Mouse (Mus musculus): ENCODE data around the gene Lst1.

The Lst1 gene

DNA sequence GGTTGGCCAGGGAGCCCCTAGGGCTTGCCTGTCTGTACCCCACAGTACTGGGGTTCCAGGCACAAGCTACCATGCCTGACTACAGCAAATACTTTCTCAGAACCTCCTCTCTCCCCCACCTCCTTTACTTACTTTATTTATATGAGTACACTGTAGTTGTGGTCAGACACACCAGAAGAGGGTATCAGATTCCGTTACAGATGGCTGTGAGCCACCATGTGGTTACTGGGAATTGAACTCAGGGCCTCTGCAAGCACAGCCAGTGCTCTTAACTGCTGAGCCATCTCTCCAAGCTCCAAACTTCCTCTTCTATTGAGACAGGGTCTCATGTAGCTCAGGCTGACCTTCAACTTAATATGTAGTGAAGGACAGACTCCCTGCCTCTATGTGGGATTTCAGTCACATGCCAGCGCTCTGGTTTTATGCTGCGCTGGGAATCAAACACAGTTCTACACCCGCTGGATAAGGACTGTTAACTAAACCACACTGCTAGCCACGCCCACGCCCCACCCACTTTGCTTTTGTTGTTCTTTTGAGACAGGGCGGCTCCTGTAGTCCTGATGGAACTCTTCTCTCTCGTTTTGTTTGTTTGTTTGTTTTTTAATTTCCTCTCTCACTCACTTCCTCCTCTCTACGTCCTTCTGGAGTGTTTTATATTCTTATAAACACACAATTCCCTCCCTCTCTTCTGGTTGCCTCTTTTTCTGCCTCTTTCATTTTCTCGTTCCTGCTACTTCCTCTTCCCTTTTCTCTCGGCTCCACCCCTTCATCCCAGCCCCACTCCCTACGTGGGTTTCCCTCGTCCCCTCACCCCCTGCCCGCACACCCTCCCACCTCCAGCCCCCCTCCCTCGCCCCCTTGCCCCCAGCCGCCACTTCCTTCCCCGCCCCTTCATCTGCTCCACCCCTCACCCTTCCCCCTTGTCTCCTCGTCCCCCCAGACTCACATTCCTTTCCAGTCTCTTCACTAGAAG lies 2.3 kb downstream of the Lst1 start:
- peak in 1 of 2 experiments; percentile 51 for DNase-seq (ENCODE audit: low spot score in 2 of 2)

DNA sequence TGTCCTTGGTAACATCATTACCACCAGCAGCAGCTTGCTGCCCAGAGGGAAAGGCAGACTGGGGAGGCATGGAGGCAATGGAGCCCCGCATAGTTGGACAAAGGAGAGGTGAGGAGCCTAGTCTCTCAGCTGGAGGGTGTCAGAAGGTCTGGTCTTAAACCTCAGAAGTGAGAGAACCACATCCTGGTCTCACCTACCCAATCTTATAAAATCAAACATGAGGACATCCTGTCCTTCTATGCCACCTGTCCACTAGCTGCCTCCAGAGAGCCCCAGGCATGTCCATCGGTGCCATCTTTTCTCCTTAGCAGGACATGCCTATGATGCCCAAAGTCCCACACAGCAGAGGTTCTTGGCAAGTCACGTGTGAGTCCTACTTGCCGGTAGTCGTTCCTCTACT lies 8.1 kb downstream of the Lst1 start:
- no peak for DNase-seq (ENCODE audit: low spot score in 2 of 2)

GRCm38 (mm10) chr17:35178528-35178927 lies 9.7 kb downstream of the Lst1 start:
- DNase-seq (ENCODE audit: low spot score in 2 of 2): peak; percentile 63 to 76

DNA sequence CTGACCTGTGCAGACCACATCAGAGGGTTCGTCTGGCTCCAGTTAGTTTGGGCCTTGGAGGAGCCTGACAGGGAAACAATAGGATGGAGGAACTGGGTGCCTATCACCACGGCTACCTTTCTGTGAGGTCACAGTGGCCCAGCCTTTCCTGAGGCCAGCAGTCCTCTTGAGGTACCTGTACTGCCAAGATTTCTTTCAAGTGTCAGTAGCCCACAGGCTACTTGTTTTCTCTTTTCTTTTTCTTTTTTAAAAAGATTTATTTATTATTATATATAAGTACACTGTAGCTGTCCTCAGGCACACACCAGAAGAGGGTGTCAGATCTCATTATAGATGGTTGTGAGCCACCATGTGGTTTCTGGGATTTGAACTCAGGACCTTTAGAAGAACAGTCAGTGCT lies 12.3 kb downstream of the Lst1 start, which contains the start of gene Aif1:
Gene Aif1 (minus strand): TSS at position 101 of the 400 bp plus-strand sequence.
- no peak for DNase-seq (ENCODE audit: low spot score in 2 of 2)

DNA sequence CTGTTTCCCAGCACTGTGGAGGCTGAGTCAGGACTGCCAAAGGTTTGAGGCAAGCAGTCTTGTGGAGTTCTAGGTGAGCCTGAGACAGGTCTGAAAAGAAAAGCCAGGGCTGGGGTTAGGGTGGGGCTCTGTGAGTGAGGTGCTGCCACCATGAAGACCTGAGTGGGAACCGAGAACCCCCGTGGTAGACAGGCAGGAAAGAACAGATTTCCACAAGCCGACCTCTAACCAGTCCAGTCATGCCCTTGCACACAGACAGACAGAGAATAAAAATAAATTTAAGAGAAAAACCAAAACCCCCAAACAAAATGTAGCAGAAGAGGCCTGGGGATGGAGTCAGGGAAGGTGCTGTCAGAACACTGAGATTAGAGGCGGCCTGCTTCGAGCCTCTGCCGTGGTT lies 12.9 kb downstream of the Lst1 start:
- no peak for DNase-seq (ENCODE audit: low spot score in 2 of 2)

DNA sequence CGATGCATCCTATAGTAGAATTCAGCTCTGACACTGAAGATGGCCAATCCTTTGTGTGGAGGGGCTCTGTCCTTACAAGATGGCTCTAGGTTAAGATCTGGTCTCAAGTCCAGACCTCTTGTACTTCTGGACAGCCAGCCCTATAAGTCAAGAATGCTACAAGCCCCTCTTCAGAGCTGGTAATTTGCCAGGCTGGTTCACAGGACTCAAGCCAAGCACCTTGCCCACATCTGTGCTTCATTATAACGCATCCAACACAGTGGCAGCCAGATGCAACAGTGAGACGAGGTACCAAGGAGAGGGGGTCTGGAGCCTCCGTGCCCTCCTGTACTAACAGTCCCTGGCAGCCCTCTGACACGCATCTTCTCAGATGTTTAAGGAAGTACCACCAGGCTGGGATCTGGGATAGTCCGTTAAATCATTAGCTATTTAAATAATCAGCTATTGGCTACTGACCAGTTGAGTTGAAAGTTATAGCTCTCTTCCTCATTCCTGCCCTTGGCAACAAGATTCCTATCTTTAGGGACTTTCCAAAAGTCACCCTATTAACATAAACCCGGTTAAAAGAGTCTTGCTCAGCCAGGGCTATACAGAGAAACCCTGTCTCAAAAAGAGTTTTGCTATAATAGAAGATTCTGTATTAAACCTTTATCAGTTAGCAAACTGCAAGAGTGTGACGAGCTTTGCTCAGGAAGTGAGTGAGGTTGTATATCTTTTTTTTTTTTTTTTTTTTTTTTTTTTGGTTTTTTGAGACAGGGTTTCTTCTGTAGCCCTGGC lies 13.8 kb downstream of the Lst1 start:
- DNase-seq (ENCODE audit: low spot score in 2 of 2): no peak

- no peak for DNase-seq (ENCODE audit: low spot score in 2 of 2)
Observed at GRCm38 (mm10) chr17:35173329-35173728, 14.9 kb downstream of the Lst1 start.

- no peak for DNase-seq (ENCODE audit: low spot score in 2 of 2)
Observed at GRCm38 (mm10) chr17:35172445-35173234, 15.6 kb downstream of the Lst1 start.

DNA sequence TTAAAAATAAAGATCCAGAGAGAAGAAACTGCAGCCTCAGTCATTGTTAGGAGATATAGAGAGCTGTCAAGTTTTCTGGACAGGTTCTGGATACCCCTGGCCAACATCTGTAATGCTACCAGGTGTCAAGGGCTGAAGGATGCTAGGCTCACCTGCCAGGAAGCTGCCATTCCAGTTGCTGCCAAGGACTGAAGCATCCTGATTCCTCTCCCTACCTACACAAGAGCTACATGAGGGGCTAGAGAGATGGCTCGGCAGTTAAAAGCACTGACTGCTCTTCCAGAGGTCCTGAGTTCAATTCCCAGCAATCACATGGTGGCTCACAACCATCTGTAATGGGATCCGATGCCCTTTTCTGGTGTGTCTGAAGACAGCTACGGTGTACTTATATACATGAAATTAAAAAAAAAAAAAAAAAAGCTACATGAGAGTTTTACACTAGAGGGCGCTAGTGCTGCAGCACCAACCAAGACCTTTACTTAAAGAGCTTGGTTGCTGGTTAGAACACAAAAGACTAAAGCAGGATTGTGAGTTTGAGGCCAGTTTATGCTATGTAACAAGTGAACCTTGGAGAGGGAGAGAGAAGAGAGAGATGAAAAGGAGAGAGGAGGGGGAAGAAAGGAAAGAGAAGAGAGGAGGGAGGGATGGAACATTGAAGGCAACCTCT lies 19.6 kb downstream of the Lst1 start:
- no peak for DNase-seq (ENCODE audit: low spot score in 2 of 2)

DNA sequence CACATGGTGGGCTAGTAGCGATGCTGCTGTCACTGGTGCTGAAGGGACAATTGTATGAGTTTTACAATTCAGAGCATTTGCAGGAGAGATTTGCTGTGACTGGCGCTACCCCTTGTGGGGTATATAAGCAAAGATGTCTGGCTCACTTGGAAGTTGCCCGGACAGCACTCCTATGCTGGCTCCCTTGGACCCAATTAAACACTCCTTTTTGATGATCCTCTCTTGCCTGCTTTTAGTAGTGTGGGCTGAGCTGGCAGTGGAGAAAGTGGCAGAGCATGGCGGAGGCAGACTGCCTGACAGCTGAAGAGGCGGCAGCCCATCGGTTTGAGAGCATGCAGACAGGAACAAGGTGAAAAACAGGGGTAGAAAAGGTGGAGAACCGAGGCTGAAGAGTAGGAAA lies 20.4 kb downstream of the Lst1 start:
- no peak for DNase-seq (ENCODE audit: low spot score in 2 of 2)

- no peak for DNase-seq (ENCODE audit: low spot score in 2 of 2)
Observed at GRCm38 (mm10) chr17:35166352-35167035, 21.7 kb downstream of the Lst1 start.

GRCm38 (mm10) chr17:35165451-35166155 lies 22.6 kb downstream of the Lst1 start:
- DNase-seq (ENCODE audit: low spot score in 2 of 2): no peak

- peak; percentile 97 to 98 for DNase-seq (ENCODE audit: low spot score in 2 of 2)
Observed at GRCm38 (mm10) chr17:35164568-35165450, 23.4 kb downstream of the Lst1 start, which contains the start of gene Prrc2a. Gene Prrc2a, minus strand, starts transcription at chr17:35164897.

- no peak for DNase-seq (ENCODE audit: low spot score in 2 of 2)
Observed at GRCm38 (mm10) chr17:35164218-35164567, 24.0 kb downstream of the Lst1 start.

DNA sequence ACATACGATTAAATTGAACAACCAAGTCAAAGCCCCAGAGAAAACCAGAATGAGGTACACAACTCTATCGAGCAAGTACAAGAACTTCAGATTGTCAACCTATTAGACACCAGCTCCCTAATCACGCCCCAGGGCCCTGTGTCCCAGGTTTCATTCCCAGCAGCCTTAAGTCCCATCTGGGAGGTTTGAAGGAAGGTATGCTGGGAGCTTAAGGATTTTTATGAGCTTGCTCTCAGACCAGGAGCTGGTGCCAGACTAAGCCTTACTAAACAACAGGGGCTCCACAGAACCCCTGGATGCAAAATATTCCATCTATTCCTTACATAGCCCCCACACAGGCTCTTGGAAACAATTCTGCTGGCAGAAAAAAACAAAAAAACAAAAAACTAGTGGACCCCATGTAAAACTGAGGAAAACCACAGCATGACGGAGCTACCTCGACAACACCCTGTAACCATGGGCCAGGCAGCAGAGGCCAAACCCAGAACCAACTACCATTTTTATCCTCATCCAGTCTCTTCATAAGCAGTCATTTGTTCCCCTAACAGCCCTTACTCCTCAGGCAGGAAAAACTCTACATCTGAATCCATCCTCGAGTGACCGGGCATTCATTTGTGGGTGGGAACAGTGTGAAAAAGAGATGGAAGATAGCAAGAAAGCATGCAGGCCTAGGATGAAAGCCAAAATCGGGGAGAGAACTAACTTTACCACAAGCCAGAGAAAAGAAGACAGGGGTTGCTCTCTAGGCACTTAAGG lies 24.7 kb downstream of the Lst1 start:
- DNase-seq (ENCODE audit: low spot score in 2 of 2): no peak

DNA sequence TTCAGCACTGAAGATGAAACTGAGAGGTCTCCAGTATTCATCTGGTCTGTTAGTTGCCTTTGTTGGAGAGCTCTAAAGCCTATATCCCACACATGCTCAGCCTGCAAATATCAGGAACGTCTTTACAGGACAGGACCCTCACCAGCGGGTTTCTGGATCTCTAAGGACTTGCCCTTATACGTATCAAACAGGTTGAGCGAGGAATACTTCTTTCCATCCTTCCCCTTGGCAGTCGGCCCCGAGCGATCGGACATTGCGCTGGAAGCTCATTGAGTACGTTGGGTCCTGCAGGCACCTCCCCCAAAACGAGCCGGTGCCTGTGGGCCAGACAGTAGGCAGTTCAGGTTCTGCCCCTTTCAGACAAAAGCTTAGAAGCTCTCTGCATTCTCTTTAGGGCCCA lies 25.5 kb downstream of the Lst1 start:
- no peak for DNase-seq (ENCODE audit: low spot score in 2 of 2)

GRCm38 (mm10) chr17:35162121-35162520 lies 26.1 kb downstream of the Lst1 start:
- no peak for DNase-seq (ENCODE audit: low spot score in 2 of 2)

DNA sequence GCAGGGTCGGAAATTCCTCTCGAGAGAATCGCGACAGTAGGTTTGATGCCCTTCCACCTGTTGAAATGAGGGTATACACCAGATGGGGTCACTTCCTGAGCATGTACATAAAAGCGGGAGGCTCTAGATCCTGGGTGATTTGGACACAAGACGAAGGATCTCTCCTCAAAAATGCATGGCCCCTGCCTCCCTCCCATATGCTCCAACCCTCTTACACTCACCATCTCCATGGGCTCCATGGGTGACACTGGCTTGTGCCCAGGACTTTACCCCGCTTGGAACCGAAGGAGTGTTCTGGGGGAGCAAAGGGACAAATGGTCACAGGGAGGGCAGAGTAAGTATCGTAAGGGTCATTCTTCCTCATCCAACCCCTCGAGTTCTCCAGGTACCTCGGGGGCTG lies 26.8 kb downstream of the Lst1 start:
- DNase-seq (ENCODE audit: low spot score in 2 of 2): no peak

Measured in urinary bladder, postnatal 4 days (tissue).